Mouse (Mus musculus): ENCODE results near the gene Apbb2. TPM values are rescaled to one million over a fixed set of nuclear protein-coding genes. Genes with fewer than 3 reads are reported as not detected.

The Apbb2 gene
- polyA plus RNA-seq, 1 experiment = 47.9 TPM

- no peak for DNase-seq (ENCODE audit: low read depth)
- no peak for TF ChIP-seq POLR2A (IDR thresholded peaks at IDR 0.05; ENCODE audit: borderline replicate concordance, extremely low read depth, insufficient read depth, insufficient read length, poor library complexity, severe bottlenecking)
- TF ChIP-seq CTCF (IDR thresholded peaks at IDR 0.05; ENCODE audit: borderline replicate concordance, extremely low read depth, insufficient read depth, insufficient read length) = no peak
Observed at GRCm38 (mm10) chr5:66435158-66435557, 183.4 kb downstream of the Apbb2 start.

GRCm38 (mm10) chr5:66429076-66429475 is 189.5 kb downstream of the Apbb2 start:
- no peak for DNase-seq (ENCODE audit: low read depth)

GRCm38 (mm10) chr5:66428071-66428470 is 190.5 kb downstream of the Apbb2 start:
- peak; percentile 44 for DNase-seq (ENCODE audit: low read depth)
- TF ChIP-seq CTCF (IDR thresholded peaks at IDR 0.05; ENCODE audit: borderline replicate concordance, extremely low read depth, insufficient read depth, insufficient read length) (no peak), POLR2A (IDR thresholded peaks at IDR 0.05; ENCODE audit: borderline replicate concordance, extremely low read depth, insufficient read depth, insufficient read length, poor library complexity, severe bottlenecking) (no peak)

More at GRCm38 (mm10) chr5:66429076-66429475, 189.5 kb downstream of the Apbb2 start:
- TF ChIP-seq CTCF (IDR thresholded peaks at IDR 0.05; ENCODE audit: borderline replicate concordance, extremely low read depth, insufficient read depth, insufficient read length) (no peak), POLR2A (IDR thresholded peaks at IDR 0.05; ENCODE audit: borderline replicate concordance, extremely low read depth, insufficient read depth, insufficient read length, poor library complexity, severe bottlenecking) (no peak)

GRCm38 (mm10) chr5:66423909-66424308 is 194.7 kb downstream of the Apbb2 start:
- DNase-seq (ENCODE audit: low read depth) = peak; percentile 54
- TF ChIP-seq POLR2A (IDR thresholded peaks at IDR 0.05; ENCODE audit: borderline replicate concordance, extremely low read depth, insufficient read depth, insufficient read length, poor library complexity, severe bottlenecking) = no peak
- TF ChIP-seq CTCF (IDR thresholded peaks at IDR 0.05; ENCODE audit: borderline replicate concordance, extremely low read depth, insufficient read depth, insufficient read length) = 0 out of 2 replicates have a peak, but pooled peaks have one; percentile 11

- DNase-seq (ENCODE audit: low read depth) = no peak
- TF ChIP-seq POLR2A (IDR thresholded peaks at IDR 0.05; ENCODE audit: borderline replicate concordance, extremely low read depth, insufficient read depth, insufficient read length, poor library complexity, severe bottlenecking) = no peak
- TF ChIP-seq CTCF (IDR thresholded peaks at IDR 0.05; ENCODE audit: borderline replicate concordance, extremely low read depth, insufficient read depth, insufficient read length) = no peak
Observed at GRCm38 (mm10) chr5:66423466-66423865, 195.1 kb downstream of the Apbb2 start.

GRCm38 (mm10) chr5:66421954-66422353 is 196.6 kb downstream of the Apbb2 start:
- TF ChIP-seq CTCF (IDR thresholded peaks at IDR 0.05; ENCODE audit: borderline replicate concordance, extremely low read depth, insufficient read depth, insufficient read length) (no peak), POLR2A (IDR thresholded peaks at IDR 0.05; ENCODE audit: borderline replicate concordance, extremely low read depth, insufficient read depth, insufficient read length, poor library complexity, severe bottlenecking) (no peak)
- DNase-seq (ENCODE audit: low read depth) = no peak

- no peak for DNase-seq (ENCODE audit: low read depth)
- TF ChIP-seq POLR2A (IDR thresholded peaks at IDR 0.05; ENCODE audit: borderline replicate concordance, extremely low read depth, insufficient read depth, insufficient read length, poor library complexity, severe bottlenecking) (no peak), CTCF (IDR thresholded peaks at IDR 0.05; ENCODE audit: borderline replicate concordance, extremely low read depth, insufficient read depth, insufficient read length) (no peak)
Observed at GRCm38 (mm10) chr5:66421230-66421629, 197.4 kb downstream of the Apbb2 start.

- no peak for DNase-seq (ENCODE audit: low read depth)
- TF ChIP-seq POLR2A (IDR thresholded peaks at IDR 0.05; ENCODE audit: borderline replicate concordance, extremely low read depth, insufficient read depth, insufficient read length, poor library complexity, severe bottlenecking) = no peak
- no peak for TF ChIP-seq CTCF (IDR thresholded peaks at IDR 0.05; ENCODE audit: borderline replicate concordance, extremely low read depth, insufficient read depth, insufficient read length)
Observed at GRCm38 (mm10) chr5:66420011-66420410, 198.6 kb downstream of the Apbb2 start.

- DNase-seq (ENCODE audit: low read depth) = no peak
- no peak for TF ChIP-seq POLR2A (IDR thresholded peaks at IDR 0.05; ENCODE audit: borderline replicate concordance, extremely low read depth, insufficient read depth, insufficient read length, poor library complexity, severe bottlenecking)
- no peak for TF ChIP-seq CTCF (IDR thresholded peaks at IDR 0.05; ENCODE audit: borderline replicate concordance, extremely low read depth, insufficient read depth, insufficient read length)
Observed at GRCm38 (mm10) chr5:66417289-66417688, 201.3 kb downstream of the Apbb2 start.

GRCm38 (mm10) chr5:66415700-66416543 is 202.7 kb downstream of the Apbb2 start:
- DNase-seq (ENCODE audit: low read depth) = peak; percentile 86
- TF ChIP-seq POLR2A (IDR thresholded peaks at IDR 0.05; ENCODE audit: borderline replicate concordance, extremely low read depth, insufficient read depth, insufficient read length, poor library complexity, severe bottlenecking) = no peak
- TF ChIP-seq CTCF (IDR thresholded peaks at IDR 0.05; ENCODE audit: borderline replicate concordance, extremely low read depth, insufficient read depth, insufficient read length) = no peak

GRCm38 (mm10) chr5:66415033-66415697 is 203.4 kb downstream of the Apbb2 start:
- DNase-seq (ENCODE audit: low read depth) = peak; percentile 55
- no peak for TF ChIP-seq CTCF (IDR thresholded peaks at IDR 0.05; ENCODE audit: borderline replicate concordance, extremely low read depth, insufficient read depth, insufficient read length)
- no peak for TF ChIP-seq POLR2A (IDR thresholded peaks at IDR 0.05; ENCODE audit: borderline replicate concordance, extremely low read depth, insufficient read depth, insufficient read length, poor library complexity, severe bottlenecking)
